Mouse (Mus musculus): ENCODE results near the gene Thbs4. TPM values are rescaled to one million over a fixed set of nuclear protein-coding genes. Genes with fewer than 3 reads are reported as not detected.

The Thbs4 gene
- total RNA-seq, 1 experiment: 0.76 TPM

GRCm38 (mm10) chr13:92740671-92741270, 53.8 kb downstream of the Thbs4 start:
- H3K9me3 ChIP-seq (ENCODE audit: control insufficient read depth, insufficient read depth, low read depth, low read length): no peaks in the 10 kb centered on the region
- H3K4me3 ChIP-seq (ENCODE audit: insufficient read depth in 1 of 2, low read depth in 1 of 2, low read length in 2 of 2, poor library complexity in 1 of 2, severe bottlenecking in 1 of 2): no peak overlapping the region
- in situ Hi-C loops (cut with MboI; ENCODE audit: low sequenced_read_pairs in 2 of 2, unreplicated experiment in 2 of 2): loop anchor here (10.0 to 25.0 kb wide), 3 partner anchors 153 to 828 kb away; partner anchors contain the start of gene Spz1 (in 2 of the 2)
- DNase-seq (ENCODE audit: low read depth, low spot score): no peak
- no peak overlapping the region for H3K9ac ChIP-seq (ENCODE audit: insufficient read depth, low read depth, low read length, poor library complexity, severe bottlenecking)
- no peaks in the 10 kb centered on the region for H3K4me1 ChIP-seq (ENCODE audit: control insufficient read depth in 2 of 2, insufficient read depth in 2 of 2, low read length in 2 of 2, poor library complexity in 1 of 2)
- TF ChIP-seq ZNF384 (IDR thresholded peaks at IDR 0.05; ENCODE audit: low read depth, low read length) (0 out of 2 replicates have a peak, but pooled peaks have one; percentile 27), CHD2 (IDR thresholded peaks at IDR 0.05; ENCODE audit: low read depth, low read length) (no peak), HCFC1 (IDR thresholded peaks at IDR 0.05; ENCODE audit: borderline replicate concordance, insufficient read depth, low read length) (no peak), MAFK (IDR thresholded peaks at IDR 0.05; ENCODE audit: insufficient read depth, low read depth, low read length) (no peak), ZC3H11A (IDR thresholded peaks at IDR 0.05; ENCODE audit: borderline replicate concordance, low read depth, low read length) (peak; percentile 85)
- H3K36me3 ChIP-seq (ENCODE audit: control insufficient read depth, insufficient read depth, low read length, poor library complexity, severe bottlenecking): no peaks in the 10 kb centered on the region
- no peak overlapping the region for H3K27ac ChIP-seq (ENCODE audit: insufficient read depth, low read depth, low read length, poor library complexity, severe bottlenecking)

GRCm38 (mm10) chr13:92739858-92740257, 54.8 kb downstream of the Thbs4 start:
- TF ChIP-seq ZC3H11A (IDR thresholded peaks at IDR 0.05; ENCODE audit: borderline replicate concordance, low read depth, low read length) (no peak), CHD2 (IDR thresholded peaks at IDR 0.05; ENCODE audit: low read depth, low read length) (no peak), HCFC1 (IDR thresholded peaks at IDR 0.05; ENCODE audit: borderline replicate concordance, insufficient read depth, low read length) (no peak), ZNF384 (IDR thresholded peaks at IDR 0.05; ENCODE audit: low read depth, low read length) (no peak), MAFK (IDR thresholded peaks at IDR 0.05; ENCODE audit: insufficient read depth, low read depth, low read length) (no peak)
- no peak overlapping the region for H3K9ac ChIP-seq (ENCODE audit: insufficient read depth, low read depth, low read length, poor library complexity, severe bottlenecking)
- H3K4me3 ChIP-seq (ENCODE audit: insufficient read depth in 1 of 2, low read depth in 1 of 2, low read length in 2 of 2, poor library complexity in 1 of 2, severe bottlenecking in 1 of 2): no peak overlapping the region
- in situ Hi-C loops (cut with MboI; ENCODE audit: low sequenced_read_pairs in 2 of 2, unreplicated experiment in 2 of 2): loop anchor here (10.0 to 25.0 kb wide), 3 partner anchors 153 to 828 kb away; partner anchors contain the start of gene Spz1 (in 2 of the 2)
- no peak overlapping the region for H3K27ac ChIP-seq (ENCODE audit: insufficient read depth, low read depth, low read length, poor library complexity, severe bottlenecking)
- DNase-seq (ENCODE audit: low read depth, low spot score): no peak
- no peaks in the 10 kb centered on the region for H3K9me3 ChIP-seq (ENCODE audit: control insufficient read depth, insufficient read depth, low read depth, low read length)
- H3K36me3 ChIP-seq (ENCODE audit: control insufficient read depth, insufficient read depth, low read length, poor library complexity, severe bottlenecking): no peaks in the 10 kb centered on the region
- H3K4me1 ChIP-seq (ENCODE audit: control insufficient read depth in 2 of 2, insufficient read depth in 2 of 2, low read length in 2 of 2, poor library complexity in 1 of 2): no peaks in the 10 kb centered on the region

GRCm38 (mm10) chr13:92738821-92739220, 55.8 kb downstream of the Thbs4 start:
- in situ Hi-C loops (cut with MboI; ENCODE audit: low sequenced_read_pairs in 2 of 2, unreplicated experiment in 2 of 2): loop anchor here (25.0 kb wide), 2 partner anchors 152 to 827 kb away; partner anchors contain the start of gene Spz1 (in 1 of the 2)
- TF ChIP-seq ZC3H11A (IDR thresholded peaks at IDR 0.05; ENCODE audit: borderline replicate concordance, low read depth, low read length): no peak
- TF ChIP-seq ZNF384 (IDR thresholded peaks at IDR 0.05; ENCODE audit: low read depth, low read length): no peak
- TF ChIP-seq MAFK (IDR thresholded peaks at IDR 0.05; ENCODE audit: insufficient read depth, low read depth, low read length): no peak
- no peak for TF ChIP-seq HCFC1 (IDR thresholded peaks at IDR 0.05; ENCODE audit: borderline replicate concordance, insufficient read depth, low read length)
- no peak for TF ChIP-seq CHD2 (IDR thresholded peaks at IDR 0.05; ENCODE audit: low read depth, low read length)

GRCm38 (mm10) chr13:92736516-92737300, 57.9 kb downstream of the Thbs4 start:
- no peaks in the 10 kb centered on the region for H3K9me3 ChIP-seq (ENCODE audit: control insufficient read depth, insufficient read depth, low read depth, low read length)
- no peaks in the 10 kb centered on the region for H3K36me3 ChIP-seq (ENCODE audit: control insufficient read depth, insufficient read depth, low read length, poor library complexity, severe bottlenecking)
- H3K9ac ChIP-seq (ENCODE audit: insufficient read depth, low read depth, low read length, poor library complexity, severe bottlenecking): no peak overlapping the region
- no peak overlapping the region for H3K4me3 ChIP-seq (ENCODE audit: insufficient read depth in 1 of 2, low read depth in 1 of 2, low read length in 2 of 2, poor library complexity in 1 of 2, severe bottlenecking in 1 of 2)
- DNase-seq (ENCODE audit: low read depth, low spot score): no peak
- no peak for TF ChIP-seq HCFC1 (IDR thresholded peaks at IDR 0.05; ENCODE audit: borderline replicate concordance, insufficient read depth, low read length)
- TF ChIP-seq ZNF384 (IDR thresholded peaks at IDR 0.05; ENCODE audit: low read depth, low read length): no peak
- TF ChIP-seq MAFK (IDR thresholded peaks at IDR 0.05; ENCODE audit: insufficient read depth, low read depth, low read length): no peak
- TF ChIP-seq ZC3H11A (IDR thresholded peaks at IDR 0.05; ENCODE audit: borderline replicate concordance, low read depth, low read length): no peak
- no peak for TF ChIP-seq CHD2 (IDR thresholded peaks at IDR 0.05; ENCODE audit: low read depth, low read length)
- in situ Hi-C loops (cut with MboI; ENCODE audit: low sequenced_read_pairs in 2 of 2, unreplicated experiment in 2 of 2): loop anchor here (25.0 kb wide), 2 partner anchors 149 to 824 kb away; partner anchors contain the start of gene Spz1 (in 1 of the 2)
- no peaks in the 10 kb centered on the region for H3K4me1 ChIP-seq (ENCODE audit: control insufficient read depth in 2 of 2, insufficient read depth in 2 of 2, low read length in 2 of 2, poor library complexity in 1 of 2)
- H3K27ac ChIP-seq (ENCODE audit: insufficient read depth, low read depth, low read length, poor library complexity, severe bottlenecking): no peak overlapping the region

More at GRCm38 (mm10) chr13:92738821-92739220, 55.8 kb downstream of the Thbs4 start:
- H3K9ac ChIP-seq (ENCODE audit: insufficient read depth, low read depth, low read length, poor library complexity, severe bottlenecking): no peak overlapping the region
- no peak overlapping the region for H3K27ac ChIP-seq (ENCODE audit: insufficient read depth, low read depth, low read length, poor library complexity, severe bottlenecking)
- H3K36me3 ChIP-seq (ENCODE audit: control insufficient read depth, insufficient read depth, low read length, poor library complexity, severe bottlenecking): no peaks in the 10 kb centered on the region
- DNase-seq (ENCODE audit: low read depth, low spot score): no peak
- H3K4me3 ChIP-seq (ENCODE audit: insufficient read depth in 1 of 2, low read depth in 1 of 2, low read length in 2 of 2, poor library complexity in 1 of 2, severe bottlenecking in 1 of 2): no peak overlapping the region
- H3K9me3 ChIP-seq (ENCODE audit: control insufficient read depth, insufficient read depth, low read depth, low read length): no peaks in the 10 kb centered on the region
- H3K4me1 ChIP-seq (ENCODE audit: control insufficient read depth in 2 of 2, insufficient read depth in 2 of 2, low read length in 2 of 2, poor library complexity in 1 of 2): no peaks in the 10 kb centered on the region
